Mouse (Mus musculus): Measurements from ENCODE around the gene Ephb4. TPM values are rescaled to one million over a fixed set of nuclear protein-coding genes. Genes with fewer than 3 reads are reported as not detected.

The Ephb4 gene
- total RNA-seq (2021) = 1 to 10 TPM; 5.2 to 5.5 TPM

GRCm38 (mm10) chr5:137349384-137350204, at the start of gene Ephb4:
Ephb4 (plus strand) TSS chr5:137350109.
- peak; percentile 32 to 48 for DNase-seq (ENCODE audit: low spot score in 2 of 2)
- intact Hi-C loops (cut with DNase I) = loop anchor here (10.0 kb wide), 1 partner anchor 425 kb away; the partner anchor contains the start of gene Ppp1r35

GRCm38 (mm10) chr5:137301253-137301652, 48.7 kb upstream of the Ephb4 start:
- intact Hi-C loops (cut with DNase I) = no loop called here
- no peak for DNase-seq (ENCODE audit: low spot score in 2 of 2)

DNA sequence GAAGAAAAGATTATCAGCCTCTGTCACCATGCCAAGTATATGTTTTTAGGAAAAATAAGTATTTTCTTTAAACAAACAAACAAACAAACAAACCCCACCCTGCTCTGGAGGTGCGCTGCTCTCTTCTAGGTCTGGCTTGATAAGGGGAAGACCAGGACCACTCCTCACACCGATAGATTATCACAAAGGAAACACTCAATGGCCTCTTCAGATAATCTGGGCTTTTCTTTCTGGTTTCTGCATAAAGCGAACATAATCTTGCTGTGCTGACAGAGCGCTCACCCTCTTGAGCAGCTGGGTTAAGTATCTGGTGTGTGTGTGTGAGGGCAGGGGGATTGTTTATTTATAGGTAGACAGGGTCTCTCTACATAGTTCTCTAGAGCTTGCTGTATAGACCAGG, 46.3 kb upstream of the Ephb4 start:
- intact Hi-C loops (cut with DNase I) = no loop called here
- DNase-seq (ENCODE audit: low spot score in 2 of 2) = no peak

DNA sequence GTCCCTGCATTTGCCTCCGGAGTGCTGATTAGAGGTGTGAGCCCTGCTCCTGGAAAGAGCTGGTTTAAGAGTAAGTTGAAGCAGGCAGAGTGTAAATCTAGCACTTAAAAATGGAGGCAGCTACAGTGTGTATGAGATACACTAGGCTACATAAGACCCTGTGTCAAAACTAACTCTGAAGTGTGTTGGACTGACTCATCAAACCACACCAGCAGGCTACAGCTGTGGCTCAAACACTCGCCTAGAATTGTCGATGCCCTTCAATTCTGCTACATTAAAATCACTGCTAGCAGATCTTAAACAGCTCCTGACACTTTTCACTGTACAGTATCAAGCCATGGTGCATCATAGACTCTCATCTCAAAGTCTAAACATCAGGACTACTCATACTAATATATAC, 45.7 kb upstream of the Ephb4 start:
- no peak for DNase-seq (ENCODE audit: low spot score in 2 of 2)
- intact Hi-C loops (cut with DNase I) = no loop called here

GRCm38 (mm10) chr5:137304816-137305215, 45.1 kb upstream of the Ephb4 start:
- intact Hi-C loops (cut with DNase I) = no loop called here

DNA sequence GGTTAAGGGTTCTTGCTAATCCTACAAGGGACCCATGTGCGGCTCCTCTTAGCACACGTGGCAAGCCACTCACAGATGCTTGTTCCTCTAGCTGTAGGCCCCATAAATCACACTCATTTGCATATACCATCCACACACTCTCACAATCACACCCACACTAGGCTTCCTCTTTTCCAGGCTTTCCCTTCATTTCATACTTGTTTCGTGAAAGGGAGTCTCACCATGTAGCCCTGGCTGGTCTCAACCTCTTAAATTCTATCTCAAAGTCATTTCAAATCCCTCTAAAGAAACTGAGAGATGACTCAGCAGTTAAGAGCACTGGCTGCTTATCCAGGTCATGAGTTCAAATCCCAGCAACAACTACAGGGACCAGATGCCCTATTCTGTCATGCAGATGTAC, 44.1 kb upstream of the Ephb4 start:
- intact Hi-C loops (cut with DNase I) = loop anchor here (2.0 kb wide), 1 partner anchor 19 kb away; the partner anchor contains the start of gene Ache

More at GRCm38 (mm10) chr5:137304816-137305215, 45.1 kb upstream of the Ephb4 start:
- DNase-seq (ENCODE audit: low spot score in 2 of 2) = no peak

DNA sequence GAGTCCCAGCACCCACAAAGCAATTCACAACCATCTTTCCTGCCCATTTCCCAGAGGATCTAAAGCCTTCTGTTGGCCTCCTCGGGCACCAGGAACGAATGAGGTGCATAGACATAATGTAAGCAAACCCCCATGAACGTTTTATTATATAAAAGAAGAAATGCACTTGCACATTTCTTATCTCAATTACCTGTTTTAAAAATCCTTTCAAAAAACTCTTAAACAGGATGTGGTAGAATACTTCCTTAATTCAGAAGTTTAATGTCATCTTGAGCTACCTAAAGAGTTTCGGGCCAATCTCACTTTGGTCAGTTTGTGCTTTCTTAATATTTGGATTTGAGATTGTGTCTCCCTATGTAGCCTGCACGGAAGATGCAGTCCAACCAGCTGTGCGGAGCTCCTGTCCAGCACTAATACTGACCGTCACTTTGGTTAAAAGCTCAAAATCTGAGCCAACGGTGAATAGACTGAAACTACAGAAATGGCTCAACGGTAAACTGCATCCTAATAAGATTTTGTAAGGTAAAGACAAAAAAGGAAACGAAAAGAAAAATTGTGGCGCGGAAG, 43.4 kb upstream of the Ephb4 start:
- intact Hi-C loops (cut with DNase I) = loop anchor here (2.0 kb wide), 1 partner anchor 20 kb away; the partner anchor contains the start of gene Ache
- DNase-seq (ENCODE audit: low spot score in 2 of 2) = no peak

More for the DNA sequence above, 44.1 kb upstream of the Ephb4 start:
- peak in 1 of 2 experiments; percentile 82 for DNase-seq (ENCODE audit: low spot score in 2 of 2)

DNA sequence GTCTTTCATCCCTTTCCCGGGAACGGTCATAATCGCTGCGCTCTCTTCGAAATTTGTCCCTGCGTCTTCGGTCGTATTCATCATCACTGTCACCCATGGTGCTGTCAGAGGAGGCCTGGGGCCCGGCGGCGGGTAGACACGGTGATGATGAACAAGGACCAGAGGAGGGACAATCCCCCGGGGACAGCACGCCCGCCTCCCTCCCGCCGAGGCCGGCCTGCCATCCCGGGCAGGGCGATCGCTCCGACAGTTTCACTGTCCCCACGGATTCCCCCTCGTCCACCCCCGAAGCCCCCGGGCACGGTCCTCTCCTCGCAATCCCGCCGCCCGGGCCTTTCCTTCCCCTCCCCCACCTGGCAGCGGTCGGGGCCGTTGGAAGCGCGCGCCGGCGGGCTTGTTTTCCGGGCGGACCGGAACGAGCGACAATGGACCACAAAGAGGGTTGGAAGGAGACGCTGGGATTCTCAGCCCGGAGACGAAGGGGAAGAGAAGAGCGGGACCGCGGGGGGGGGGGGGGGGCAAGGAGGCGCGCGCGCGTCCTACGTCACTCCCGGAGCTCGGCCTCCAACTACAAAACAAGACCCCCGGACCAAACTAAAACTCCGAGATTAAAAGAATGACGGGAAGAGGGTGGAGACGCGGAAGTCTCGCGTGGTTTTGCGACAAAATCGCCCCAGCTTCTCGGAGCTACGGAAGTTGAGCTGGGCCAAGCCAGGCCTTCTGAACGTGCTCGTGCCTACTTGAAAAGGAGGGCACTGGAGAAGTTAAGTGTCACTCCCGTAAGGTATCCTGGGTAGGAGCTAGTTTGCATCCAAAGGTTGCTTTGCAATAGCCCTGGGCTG, 42.6 kb upstream of the Ephb4 start, which contains the start of gene Srrt:
Gene Srrt, minus strand, starts transcription at position 604 of the 842 bp plus-strand sequence.
- DNase-seq (ENCODE audit: low spot score in 2 of 2) = peak; percentile 93 to 97
- intact Hi-C loops (cut with DNase I) = loop anchor here (2.0 kb wide), 1 partner anchor 20 kb away; the partner anchor contains the start of gene Ache

DNA sequence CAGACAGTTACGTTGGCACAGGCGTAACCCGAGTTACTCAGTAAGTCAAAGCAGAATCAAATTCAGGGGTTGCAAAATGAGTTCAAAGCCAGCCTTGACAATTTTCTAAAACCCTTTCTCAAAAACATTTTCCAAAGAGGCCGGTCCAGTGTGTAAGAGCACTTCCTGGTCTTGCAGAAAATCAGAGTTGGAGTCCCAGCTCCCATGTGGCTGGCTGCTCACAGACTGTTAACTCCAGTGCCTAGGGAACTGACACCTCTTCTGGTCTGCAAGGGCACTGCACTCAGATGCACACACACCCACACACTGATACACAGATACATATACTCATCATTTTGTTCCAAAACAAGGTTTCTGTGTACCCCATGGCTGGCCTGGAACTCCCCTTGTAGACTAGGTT, 41.6 kb upstream of the Ephb4 start:
- DNase-seq (ENCODE audit: low spot score in 2 of 2) = no peak
- intact Hi-C loops (cut with DNase I) = no loop called here

GRCm38 (mm10) chr5:137313466-137314192, 36.3 kb upstream of the Ephb4 start:
- intact Hi-C loops (cut with DNase I) = no loop called here
- no peak for DNase-seq (ENCODE audit: low spot score in 2 of 2)

DNA sequence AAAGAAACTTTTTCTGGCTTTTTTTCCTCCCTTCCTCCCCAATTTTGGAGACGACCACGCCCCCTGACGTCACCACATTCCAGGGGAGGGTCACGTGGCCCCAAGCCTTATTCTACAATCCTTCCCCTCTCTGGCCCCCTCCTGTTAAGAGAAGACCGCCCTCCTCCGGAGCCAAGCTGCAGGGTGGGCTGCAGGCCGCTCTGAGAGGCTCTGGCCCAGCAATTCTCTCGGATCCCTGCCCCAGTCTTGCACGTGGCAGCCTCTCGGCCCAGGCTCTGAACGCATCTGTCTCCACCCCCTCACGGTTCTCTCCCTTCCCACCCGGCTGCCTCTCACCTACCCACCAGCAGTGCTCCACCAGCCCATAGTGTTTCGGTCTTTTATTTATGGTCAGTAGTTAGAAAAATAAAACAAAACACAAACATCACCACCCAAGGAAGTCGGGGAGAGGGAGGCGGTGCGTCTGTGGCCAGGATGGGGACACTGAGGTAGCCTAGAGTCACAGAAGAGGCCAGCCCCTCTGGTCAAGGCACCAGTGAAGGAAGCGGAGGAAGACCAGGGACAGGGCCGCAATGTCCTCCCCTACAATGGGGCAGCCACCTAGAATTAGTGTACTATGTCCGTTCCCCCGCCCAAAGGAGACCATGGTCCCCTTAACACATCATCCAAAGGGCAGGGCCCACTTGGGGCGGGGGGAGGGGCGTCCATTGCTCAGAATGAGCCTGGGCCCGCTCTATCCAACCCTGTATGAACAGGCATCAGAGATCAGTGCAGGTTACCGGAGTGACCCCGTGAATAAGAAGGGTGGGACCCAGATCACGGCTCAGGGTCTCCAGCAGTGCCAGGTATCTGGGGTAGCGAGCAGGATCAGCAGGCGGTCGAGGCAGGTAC, 35.5 kb upstream of the Ephb4 start, which contains the start of gene Trip6:
Gene Trip6, minus strand, starts transcription at position 212 of the 891 bp plus-strand sequence.
- DNase-seq (ENCODE audit: low spot score in 2 of 2) = peak in 1 of 2 experiments; percentile 43
- intact Hi-C loops (cut with DNase I) = no loop called here

DNA sequence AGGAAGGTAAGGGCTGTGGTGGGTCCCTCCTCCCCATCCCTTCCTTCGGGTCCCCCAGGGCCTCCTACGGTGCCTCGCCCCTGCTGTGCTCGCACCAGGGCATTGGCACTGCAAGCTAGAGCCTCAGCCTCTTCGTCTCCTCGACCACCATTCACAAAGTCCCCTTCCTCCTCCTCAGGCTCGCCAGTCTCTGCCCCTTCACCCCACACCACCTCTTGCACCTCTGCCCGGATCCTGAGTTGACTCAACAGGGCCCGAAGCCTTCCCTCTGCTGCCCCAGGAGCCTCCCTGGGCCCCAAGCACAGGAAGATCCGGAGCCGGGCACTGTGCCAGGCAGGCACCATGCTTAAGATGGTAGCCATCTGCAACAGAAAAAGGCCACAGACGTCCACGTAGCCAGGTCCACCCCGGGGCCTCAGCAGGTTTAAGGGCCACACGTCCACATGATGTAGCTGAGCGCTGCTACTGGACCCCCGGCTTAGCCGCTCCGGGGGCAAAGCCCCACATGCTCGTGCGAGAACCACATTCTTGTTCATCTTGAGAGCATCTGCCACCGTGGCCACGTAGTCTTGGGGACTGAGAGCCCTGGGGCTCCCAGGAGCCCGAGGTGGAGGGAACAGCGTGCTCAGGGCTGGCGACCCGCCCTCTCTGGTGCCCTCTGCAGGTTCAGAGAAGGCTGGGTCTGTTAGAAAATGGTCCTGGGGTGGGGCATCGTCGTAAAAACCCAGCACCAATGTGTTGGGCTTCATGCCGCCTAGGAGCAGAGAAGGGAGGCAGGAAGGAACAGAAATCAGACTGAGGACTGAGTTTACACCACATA, 34.6 kb upstream of the Ephb4 start:
- intact Hi-C loops (cut with DNase I) = no loop called here
- no peak for DNase-seq (ENCODE audit: low spot score in 2 of 2)

DNA sequence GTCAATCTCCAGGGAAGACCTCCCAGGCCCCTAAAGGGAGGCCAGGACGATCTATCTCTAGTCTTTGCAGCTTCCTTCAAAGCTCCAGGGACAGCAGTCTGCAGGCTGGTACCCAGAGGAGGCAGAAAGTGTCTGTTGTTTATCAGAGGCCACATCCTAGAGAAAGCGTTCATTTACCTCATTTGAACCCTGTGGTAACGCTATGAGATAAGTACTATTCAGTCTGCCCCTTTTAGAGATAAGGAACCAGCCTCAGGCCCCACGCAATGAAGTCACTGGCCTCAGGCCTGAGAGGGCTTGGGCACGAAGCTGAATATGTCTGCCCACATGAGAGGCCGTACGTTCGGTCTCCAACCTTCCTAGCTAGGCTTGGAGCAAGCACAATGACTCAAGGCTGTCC, 32.5 kb upstream of the Ephb4 start:
- intact Hi-C loops (cut with DNase I) = no loop called here

DNA sequence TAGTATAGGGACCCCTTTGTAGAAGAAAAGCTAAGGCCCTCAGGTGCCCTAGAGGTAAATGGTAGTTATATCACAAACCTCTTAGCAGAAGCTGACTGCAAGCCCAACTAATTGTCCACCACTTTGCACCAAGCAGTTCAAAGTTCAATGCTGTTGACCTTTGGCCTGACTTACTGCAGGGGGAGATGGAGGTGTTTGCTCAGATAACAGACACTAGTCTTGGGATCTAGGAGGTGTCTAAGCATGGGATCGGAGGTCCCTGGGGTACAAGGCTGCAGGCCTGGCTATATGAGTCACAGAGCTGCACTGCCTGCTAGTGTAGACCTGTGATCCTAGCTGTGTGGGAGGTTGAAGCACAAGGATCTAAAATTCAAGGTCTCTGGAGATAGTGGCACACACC, 31.3 kb upstream of the Ephb4 start:
- intact Hi-C loops (cut with DNase I) = no loop called here
- no peak for DNase-seq (ENCODE audit: low spot score in 2 of 2)

More for the DNA sequence above, 32.5 kb upstream of the Ephb4 start:
- DNase-seq (ENCODE audit: low spot score in 2 of 2) = no peak

- intact Hi-C loops (cut with DNase I) = no loop called here
- no peak for DNase-seq (ENCODE audit: low spot score in 2 of 2)
Measured at GRCm38 (mm10) chr5:137320996-137321395, 28.9 kb upstream of the Ephb4 start.

GRCm38 (mm10) chr5:137330910-137331309, 19.0 kb upstream of the Ephb4 start:
- no peak for DNase-seq (ENCODE audit: low spot score in 2 of 2)
- intact Hi-C loops (cut with DNase I) = no loop called here

- intact Hi-C loops (cut with DNase I) = loop anchor here (1.0 kb wide), 1 partner anchor 169 kb away; the partner anchor contains the start of gene Pop7
- no peak for DNase-seq (ENCODE audit: low spot score in 2 of 2)
Measured at GRCm38 (mm10) chr5:137332857-137333511, 16.9 kb upstream of the Ephb4 start.

Measured in left cerebral cortex, postnatal 25 days (tissue).